Mouse (Mus musculus): ENCODE measurements around the gene Ubash3a. TPM values are rescaled to one million over a fixed set of nuclear protein-coding genes. Genes with fewer than 3 reads are reported as not detected.

Gene Ubash3a
- polyA plus RNA-seq, 1 experiment from 2014 or later, result 0.38 TPM

DNA sequence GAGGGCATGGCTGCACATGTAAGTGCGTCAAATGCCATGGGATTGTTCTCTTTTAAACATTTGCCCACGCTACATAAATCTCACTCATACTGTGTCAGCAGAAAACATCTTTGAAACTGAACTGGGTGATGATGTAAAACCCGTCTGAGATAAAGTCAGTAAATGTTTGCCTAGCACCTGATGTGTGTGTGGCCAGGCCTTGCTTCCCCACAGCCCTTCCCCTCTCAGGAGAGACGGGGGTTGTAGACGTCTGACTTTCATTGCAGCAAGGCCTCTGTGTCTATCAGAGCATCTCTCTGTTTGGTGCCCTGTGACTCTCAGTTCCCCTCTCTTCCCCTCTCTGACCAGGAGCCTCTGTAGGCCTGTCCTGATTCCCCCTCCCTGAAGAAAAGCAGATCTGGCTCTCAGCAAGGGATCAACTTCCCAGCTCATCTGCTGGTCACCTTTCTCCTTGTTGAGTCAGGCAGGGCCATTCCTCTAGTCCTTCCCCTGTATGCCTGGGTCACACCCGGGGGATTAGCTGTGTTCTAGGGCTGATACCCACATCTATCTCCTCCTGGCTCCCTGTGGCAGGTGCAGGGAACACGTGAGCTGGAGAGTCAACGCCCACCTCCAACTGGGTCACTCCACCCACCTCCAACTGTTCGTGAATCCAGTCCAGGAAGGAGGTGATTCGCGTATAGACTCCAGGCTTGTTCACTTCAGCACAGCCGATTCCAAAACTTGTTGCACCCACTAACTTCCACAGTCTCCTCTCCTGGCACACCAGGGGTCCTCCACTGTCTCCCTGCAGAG lies 24.3 kb upstream of the Ubash3a start:
- peak overlapping the region; percentile 39 for H3K27ac ChIP-seq (ENCODE audit: low read length)

DNA sequence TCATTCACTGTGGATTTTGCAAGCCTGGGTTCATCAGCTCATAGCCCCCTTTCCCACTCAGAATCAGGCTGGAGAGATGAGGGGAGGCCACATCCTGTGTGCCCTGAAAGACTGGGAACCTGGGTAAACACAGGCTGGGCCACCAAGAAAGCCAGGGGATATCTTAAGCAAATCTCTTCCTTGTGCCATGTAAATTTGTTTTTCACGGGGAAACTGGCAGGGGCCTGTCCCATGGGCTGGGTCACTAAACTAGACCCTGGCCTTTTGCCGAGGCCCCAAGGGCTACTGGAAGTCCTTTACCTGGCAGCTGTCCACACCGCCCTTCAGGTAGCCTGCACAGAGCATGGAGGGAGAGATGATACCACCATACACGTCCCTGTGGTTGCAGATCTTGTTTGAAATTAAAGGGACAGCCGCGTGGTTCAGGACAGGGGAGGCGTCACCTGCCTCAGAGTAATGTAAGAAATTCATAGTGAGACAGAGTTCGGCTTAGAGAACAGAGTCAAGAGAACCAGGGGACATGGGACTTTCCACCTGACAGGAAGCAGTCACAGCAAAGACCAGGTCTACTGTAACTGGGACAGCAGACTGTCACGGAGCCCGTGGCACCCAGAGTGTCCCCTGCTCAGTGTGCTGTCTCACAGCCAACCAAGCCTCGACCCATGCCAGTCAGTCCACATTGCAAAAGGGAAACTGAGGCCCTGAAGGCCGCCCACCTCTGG lies 23.2 kb upstream of the Ubash3a start:
- no peaks in the 10 kb centered on the region for H3K36me3 ChIP-seq (ENCODE audit: control insufficient read depth, insufficient read depth, low read length)
- no peak overlapping the region for H3K9ac ChIP-seq (ENCODE audit: low read depth, low read length)
- peaks cover 8% of the 10 kb centered on the region for H3K4me1 ChIP-seq (ENCODE audit: control insufficient read depth, insufficient read depth, low read length)
- H3K4me3 ChIP-seq (ENCODE audit: low read length), result no peak overlapping the region
- no peaks in the 10 kb centered on the region for H3K9me3 ChIP-seq (ENCODE audit: control insufficient read depth, low read length)
- no peak overlapping the region for H3K4me2 ChIP-seq (ENCODE audit: low read depth, low read length)
- no peak for ATAC-seq
- H3K27ac ChIP-seq (ENCODE audit: low read length), result 0 out of 2 replicates have a peak overlapping the region, but pooled peaks have one; percentile 21
- no peaks in the 10 kb centered on the region for H3K27me3 ChIP-seq (replicated peaks; ENCODE audit: control insufficient read depth, insufficient read depth, low read length)
- 74% methylated on average over 12 of the region's 12 CpGs for WGBS

More for the DNA sequence above, 24.3 kb upstream of the Ubash3a start:
- Histone ChIP-seq H3K36me3 (ENCODE audit: control insufficient read depth, insufficient read depth, low read length) (no peaks in the 10 kb centered on the region), H3K4me1 (ENCODE audit: control insufficient read depth, insufficient read depth, low read length) (peaks cover 8% of the 10 kb centered on the region), H3K27me3 (replicated peaks; ENCODE audit: control insufficient read depth, insufficient read depth, low read length) (no peaks in the 10 kb centered on the region), H3K9ac (ENCODE audit: low read depth, low read length) (no peak overlapping the region), H3K4me2 (ENCODE audit: low read depth, low read length) (no peak overlapping the region), H3K9me3 (ENCODE audit: control insufficient read depth, low read length) (no peaks in the 10 kb centered on the region), H3K4me3 (ENCODE audit: low read length) (no peak overlapping the region)
- WGBS, result 49% methylated on average over 12 of the region's 12 CpGs
- peak; percentile 84 for ATAC-seq

DNA sequence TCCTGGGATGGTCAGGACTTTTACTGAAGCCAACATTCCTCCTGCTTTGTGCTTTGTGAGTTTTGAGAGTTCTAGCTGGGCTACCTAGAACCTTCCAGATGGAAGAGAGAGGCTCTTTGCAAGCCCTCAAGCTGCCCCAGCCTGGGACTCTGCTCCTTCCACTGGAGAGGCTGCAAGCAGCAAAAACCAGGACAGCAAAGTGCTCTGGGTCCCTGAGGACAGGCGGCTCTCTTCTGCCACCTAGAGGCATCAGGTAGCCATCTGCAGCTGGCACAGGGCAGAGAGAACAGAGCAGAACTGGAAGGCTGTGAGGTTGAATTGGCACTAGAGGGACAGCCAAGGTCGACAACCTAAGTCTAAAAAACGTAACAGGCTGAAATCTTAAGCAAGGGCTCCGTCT lies 20.3 kb upstream of the Ubash3a start:
- Histone ChIP-seq H3K9me3 (ENCODE audit: control insufficient read depth, low read length) (no peaks in the 10 kb centered on the region), H3K27ac (ENCODE audit: low read length) (no peak overlapping the region), H3K4me3 (ENCODE audit: low read length) (no peak overlapping the region), H3K4me2 (ENCODE audit: low read depth, low read length) (no peak overlapping the region), H3K9ac (ENCODE audit: low read depth, low read length) (no peak overlapping the region), H3K4me1 (ENCODE audit: control insufficient read depth, insufficient read depth, low read length) (peaks cover 8% of the 10 kb centered on the region), H3K36me3 (ENCODE audit: control insufficient read depth, insufficient read depth, low read length) (no peaks in the 10 kb centered on the region), H3K27me3 (replicated peaks; ENCODE audit: control insufficient read depth, insufficient read depth, low read length) (no peaks in the 10 kb centered on the region)
- 0 out of 2 replicates have a peak, but pooled peaks have one; percentile 51 for ATAC-seq
- 31% methylated on average over 4 of the region's 4 CpGs for WGBS

DNA sequence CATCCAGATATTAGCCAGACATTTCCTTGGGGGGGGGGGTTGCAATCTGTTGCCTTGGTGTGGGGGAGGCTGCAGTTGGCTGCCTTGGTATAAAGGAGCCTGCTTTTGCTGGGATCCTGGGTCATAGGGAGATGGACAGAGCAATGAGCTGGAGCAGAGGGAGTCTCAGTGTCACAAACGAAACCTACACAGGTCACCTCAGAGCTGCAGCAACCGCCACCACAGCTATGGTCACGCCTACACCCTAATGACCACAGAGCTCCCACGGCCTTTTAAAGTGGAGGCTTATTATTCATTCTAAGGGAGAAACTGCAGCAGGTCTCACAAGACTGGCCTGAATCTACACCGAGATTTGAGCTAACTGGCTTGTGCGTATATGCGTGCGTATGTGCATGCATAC lies 15.8 kb upstream of the Ubash3a start:
- H3K4me1 ChIP-seq (ENCODE audit: control insufficient read depth, insufficient read depth, low read length), result 0 out of 2 replicates have a peak, but pooled peaks cover 3% of the 10 kb centered on the region
- no peak overlapping the region for H3K9ac ChIP-seq (ENCODE audit: low read depth, low read length)
- H3K36me3 ChIP-seq (ENCODE audit: control insufficient read depth, insufficient read depth, low read length), result no peaks in the 10 kb centered on the region
- no peak overlapping the region for H3K4me3 ChIP-seq (ENCODE audit: low read length)
- H3K9me3 ChIP-seq (ENCODE audit: control insufficient read depth, low read length), result no peaks in the 10 kb centered on the region
- no peak overlapping the region for H3K27ac ChIP-seq (ENCODE audit: low read length)
- no peak for ATAC-seq
- H3K4me2 ChIP-seq (ENCODE audit: low read depth, low read length), result no peak overlapping the region
- no peaks in the 10 kb centered on the region for H3K27me3 ChIP-seq (replicated peaks; ENCODE audit: control insufficient read depth, insufficient read depth, low read length)
- WGBS, result 73% methylated on average over 8 of the region's 8 CpGs

DNA sequence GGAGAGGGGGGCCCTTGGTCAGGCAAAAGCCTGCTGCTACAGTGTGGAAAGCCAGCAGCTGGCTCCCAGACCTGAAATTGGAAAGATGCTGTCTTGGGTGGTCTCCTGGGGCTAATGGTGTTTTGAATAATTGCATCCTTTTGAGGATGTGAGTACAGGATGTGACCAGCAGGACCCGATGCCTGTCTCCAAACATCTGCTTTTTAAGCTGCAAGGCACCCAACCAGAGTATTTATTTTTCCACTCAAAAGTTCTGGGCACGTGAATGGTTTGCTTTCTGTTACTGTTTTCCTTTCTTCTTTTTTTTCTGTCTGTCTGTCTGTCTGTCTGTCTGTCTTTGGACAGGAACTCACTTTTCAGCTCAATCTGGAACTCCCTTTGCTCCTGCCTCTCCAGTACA lies 15.0 kb upstream of the Ubash3a start:
- H3K4me1 ChIP-seq (ENCODE audit: control insufficient read depth, insufficient read depth, low read length), result 0 out of 2 replicates have a peak, but pooled peaks cover 3% of the 10 kb centered on the region
- H3K9ac ChIP-seq (ENCODE audit: low read depth, low read length), result no peak overlapping the region
- no peaks in the 10 kb centered on the region for H3K27me3 ChIP-seq (replicated peaks; ENCODE audit: control insufficient read depth, insufficient read depth, low read length)
- H3K4me2 ChIP-seq (ENCODE audit: low read depth, low read length), result no peak overlapping the region
- no peaks in the 10 kb centered on the region for H3K36me3 ChIP-seq (ENCODE audit: control insufficient read depth, insufficient read depth, low read length)
- H3K9me3 ChIP-seq (ENCODE audit: control insufficient read depth, low read length), result no peaks in the 10 kb centered on the region
- 46% methylated on average over 2 of the region's 2 CpGs for WGBS
- no peak for ATAC-seq
- no peak overlapping the region for H3K4me3 ChIP-seq (ENCODE audit: low read length)
- H3K27ac ChIP-seq (ENCODE audit: low read length), result no peak overlapping the region

DNA sequence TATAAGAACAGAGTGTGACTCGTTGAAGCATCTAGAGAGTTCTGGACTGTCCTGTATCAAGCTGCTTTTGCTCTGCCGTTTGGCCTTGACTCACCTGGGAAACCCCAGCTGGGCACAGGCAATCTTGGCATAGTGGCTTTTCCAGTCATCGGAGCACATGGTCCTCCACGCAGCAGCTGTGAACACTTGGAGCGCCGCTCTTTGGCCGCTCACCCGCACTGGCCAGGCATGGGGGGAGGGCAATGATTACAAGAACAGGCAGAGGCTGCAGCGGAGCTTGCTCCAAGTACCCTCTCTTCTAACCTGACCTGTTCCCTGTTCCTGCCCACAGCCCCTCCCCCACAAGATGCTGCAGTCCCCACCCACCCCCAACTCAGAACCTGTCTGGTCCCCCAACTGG lies 14.3 kb upstream of the Ubash3a start:
- ATAC-seq, result no peak
- 64% methylated on average over 9 of the region's 9 CpGs for WGBS
- H3K9ac ChIP-seq (ENCODE audit: low read depth, low read length), result no peak overlapping the region
- H3K4me1 ChIP-seq (ENCODE audit: control insufficient read depth, insufficient read depth, low read length), result 0 out of 2 replicates have a peak, but pooled peaks cover 3% of the 10 kb centered on the region
- no peaks in the 10 kb centered on the region for H3K9me3 ChIP-seq (ENCODE audit: control insufficient read depth, low read length)
- H3K4me3 ChIP-seq (ENCODE audit: low read length), result no peak overlapping the region
- H3K27me3 ChIP-seq (replicated peaks; ENCODE audit: control insufficient read depth, insufficient read depth, low read length), result no peaks in the 10 kb centered on the region
- no peaks in the 10 kb centered on the region for H3K36me3 ChIP-seq (ENCODE audit: control insufficient read depth, insufficient read depth, low read length)
- no peak overlapping the region for H3K27ac ChIP-seq (ENCODE audit: low read length)
- no peak overlapping the region for H3K4me2 ChIP-seq (ENCODE audit: low read depth, low read length)

DNA sequence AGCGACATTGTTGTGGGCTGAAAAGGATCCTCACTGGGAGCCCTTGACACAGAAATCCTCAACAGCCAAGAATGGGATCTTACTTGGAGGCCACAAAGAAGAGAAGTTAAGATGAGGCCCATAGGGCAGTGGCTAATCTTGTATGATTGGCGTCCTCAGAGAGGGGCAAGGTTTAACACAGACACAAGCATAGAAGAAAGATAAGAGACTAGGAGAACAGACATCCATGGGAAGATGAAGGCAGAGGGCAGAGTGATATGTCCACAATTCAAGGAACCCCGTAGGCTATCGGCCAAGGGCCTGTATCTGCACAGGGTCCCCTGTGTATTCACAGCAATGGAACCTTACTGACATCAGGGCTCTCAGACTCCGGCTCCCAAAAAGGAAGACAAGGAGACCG lies 12.5 kb upstream of the Ubash3a start:
- no peak overlapping the region for H3K4me2 ChIP-seq (ENCODE audit: low read depth, low read length)
- H3K9ac ChIP-seq (ENCODE audit: low read depth, low read length), result no peak overlapping the region

DNA sequence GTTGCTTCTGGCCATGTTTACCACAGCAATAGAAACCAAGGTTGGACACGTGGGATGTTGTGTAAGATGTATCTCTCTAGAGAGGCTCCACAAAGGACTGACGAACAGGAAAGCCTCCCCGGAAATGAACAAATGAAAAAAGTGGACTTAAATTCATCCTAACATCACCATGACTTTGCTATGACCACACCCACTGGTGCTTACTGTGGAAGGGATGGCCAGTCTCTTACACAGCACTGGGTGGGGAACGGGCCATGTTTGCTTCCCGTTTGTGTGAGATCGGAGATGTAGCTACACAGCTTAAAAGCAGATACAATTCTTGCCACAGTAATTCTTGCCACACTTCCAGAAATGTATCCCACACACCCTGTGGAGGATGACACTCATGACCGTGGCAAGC lies 11.4 kb upstream of the Ubash3a start:
- WGBS, result 81% methylated on average over 7 of the region's 7 CpGs
- Histone ChIP-seq H3K27me3 (replicated peaks; ENCODE audit: control insufficient read depth, insufficient read depth, low read length) (no peaks in the 10 kb centered on the region), H3K9me3 (ENCODE audit: control insufficient read depth, low read length) (no peaks in the 10 kb centered on the region), H3K4me2 (ENCODE audit: low read depth, low read length) (no peak overlapping the region), H3K9ac (ENCODE audit: low read depth, low read length) (no peak overlapping the region), H3K36me3 (ENCODE audit: control insufficient read depth, insufficient read depth, low read length) (no peaks in the 10 kb centered on the region), H3K4me3 (ENCODE audit: low read length) (no peak overlapping the region), H3K4me1 (ENCODE audit: control insufficient read depth, insufficient read depth, low read length) (0 out of 2 replicates have a peak, but pooled peaks cover 3% of the 10 kb centered on the region), H3K27ac (ENCODE audit: low read length) (no peak overlapping the region)
- ATAC-seq, result no peak

More for the DNA sequence above, 12.5 kb upstream of the Ubash3a start:
- ATAC-seq, result no peak
- Histone ChIP-seq H3K9me3 (ENCODE audit: control insufficient read depth, low read length) (no peaks in the 10 kb centered on the region), H3K4me3 (ENCODE audit: low read length) (no peak overlapping the region), H3K36me3 (ENCODE audit: control insufficient read depth, insufficient read depth, low read length) (no peaks in the 10 kb centered on the region), H3K27me3 (replicated peaks; ENCODE audit: control insufficient read depth, insufficient read depth, low read length) (no peaks in the 10 kb centered on the region), H3K4me1 (ENCODE audit: control insufficient read depth, insufficient read depth, low read length) (0 out of 2 replicates have a peak, but pooled peaks cover 3% of the 10 kb centered on the region), H3K27ac (ENCODE audit: low read length) (no peak overlapping the region)
- WGBS, result 85% methylated on average over 6 of the region's 6 CpGs

DNA sequence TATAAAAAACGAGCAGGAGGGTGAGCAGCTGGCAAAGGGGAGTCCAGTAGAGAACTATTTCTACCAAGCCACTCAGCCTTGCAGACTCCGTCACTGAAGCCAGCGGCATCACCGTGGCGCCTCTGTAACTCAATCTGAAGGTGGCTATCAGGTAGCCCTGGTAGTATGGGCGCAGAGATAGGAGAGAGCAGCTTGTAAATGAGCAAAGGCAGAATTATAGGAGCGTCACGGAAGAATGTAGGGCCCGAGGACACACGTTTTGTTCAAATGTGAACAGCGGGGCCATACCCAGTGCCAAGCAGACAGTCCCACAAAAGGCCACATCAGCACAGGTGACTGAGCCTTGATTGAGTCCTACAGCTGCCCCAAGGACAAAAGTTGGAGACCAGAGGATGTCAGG lies 8.8 kb upstream of the Ubash3a start, which contains the start of gene Tmprss3:
Gene Tmprss3, minus strand, starts transcription at position 101 of the 400 bp plus-strand sequence.
- no peak for ATAC-seq
- WGBS, result 91% methylated on average over 11 of the region's 11 CpGs
- H3K27ac ChIP-seq (ENCODE audit: low read length), result no peak within 1 kb of the TSS

More for the DNA sequence above, 8.8 kb upstream of the Ubash3a start, which contains the start of gene Tmprss3:
- Histone ChIP-seq H3K9me3 (ENCODE audit: control insufficient read depth, low read length) (no peaks in the 10 kb centered on the region), H3K4me1 (ENCODE audit: control insufficient read depth, insufficient read depth, low read length) (no peaks in the 10 kb centered on the region), H3K36me3 (ENCODE audit: control insufficient read depth, insufficient read depth, low read length) (no peaks in the 10 kb centered on the region), H3K9ac (ENCODE audit: low read depth, low read length) (no peak within 1 kb of the TSS), H3K27me3 (replicated peaks; ENCODE audit: control insufficient read depth, insufficient read depth, low read length) (no peaks in the 10 kb centered on the region), H3K4me3 (ENCODE audit: low read length) (no peak within 1 kb of the TSS), H3K4me2 (ENCODE audit: low read depth, low read length) (no peak within 1 kb of the TSS)
